Mouse (Mus musculus) forebrain, embryonic 13.5 days (tissue): Measurements from ENCODE around the gene Fam20b. TPM values are rescaled to one million over a fixed set of nuclear protein-coding genes. Genes with fewer than 3 reads are reported as not detected.
A peak's percentile ranks its signal among the peaks of the same experiment; 100 is the strongest.
"Not testable (repeated sequence)": the region's sequence is repeated elsewhere in the genome, so short reads cannot be mapped to it uniquely, and the experiment has no call there.

Experiments used
- ATAC-seq: fragments of 200-750 bp; cut with Nextera tagmentation; 2 replicates; pipeline ENCODE4 v1.8.0; 2017
- H3K27ac ChIP-seq: fragments of 300-500 bp; sonication (generic); 2 replicates; pipeline ENCODE4 v1.5.1; 2015; ENCODE audit warnings: inconsistent platforms, mild to moderate bottlenecking, moderate library complexity
- H3K27me3 ChIP-seq: fragments of 300-500 bp; sonication (generic); 2 replicates; pipeline ENCODE4 v1.6.1; 2015; ENCODE audit warnings: mild to moderate bottlenecking, inconsistent platforms
- H3K36me3 ChIP-seq: fragments of 300-500 bp; sonication (generic); 2 replicates; pipeline ENCODE4 v1.6.1; 2015; ENCODE audit warnings: mild to moderate bottlenecking, inconsistent platforms; ENCODE audit not compliant: poor library complexity, severe bottlenecking
- H3K4me1 ChIP-seq: fragments of 300-500 bp; sonication (generic); 2 replicates; pipeline ENCODE4 v1.6.1; 2015; ENCODE audit warnings: inconsistent platforms
- H3K4me2 ChIP-seq: fragments of 300-500 bp; sonication (generic); 2 replicates; pipeline ENCODE4 v1.6.1; 2015; ENCODE audit warnings: inconsistent platforms, mild to moderate bottlenecking, moderate library complexity
- H3K4me3 ChIP-seq: fragments of 300-500 bp; sonication (generic); 2 replicates; pipeline ENCODE4 v1.5.1; 2015; ENCODE audit warnings: mild to moderate bottlenecking, inconsistent platforms
- H3K9ac ChIP-seq: fragments of 300-500 bp; sonication (generic); 2 replicates; pipeline ENCODE4 v1.6.1; 2015; ENCODE audit warnings: mild to moderate bottlenecking, inconsistent platforms
- H3K9me3 ChIP-seq: fragments of 300-500 bp; sonication (generic); replicated peaks from 2 replicates; pipeline ENCODE4 v1.6.1; 2016; ENCODE audit warnings: inconsistent platforms
- WGBS: fragments of 180-500 bp; shearing (Covaris S2); methylation state at CpG from one replicate; pipeline ENCODE4 v1.1.7; 2015; 5-methylcytosine and 5-hydroxymethylcytosine counted together
- polyA plus RNA-seq: library from polyadenylated mRNA; unstranded; fragments of >200 nt; fragmentation: Nextera tagmentation; extraction: Ambion mirVana; gene quantifications from 2 replicates; pipeline ENCODE4 v1.2.1, GENCODE M21; 2015

The Fam20b gene
- polyA plus RNA-seq, 1 experiment from 2014 or later = 18.0 TPM

GRCm38 (mm10) chr1:156660660-156661236 is 58.1 kb downstream of the Fam20b start:
- H3K27me3 ChIP-seq, H3K27ac ChIP-seq, H3K4me2 ChIP-seq, H3K36me3 ChIP-seq, H3K9me3 ChIP-seq, H3K4me3 ChIP-seq, H3K9ac ChIP-seq, H3K4me1 ChIP-seq, ATAC-seq: not testable (repeated sequence)
- WGBS = 79% methylated on average over 21 of the region's 21 CpGs

- Histone ChIP-seq H3K9ac (no peak overlapping the region), H3K4me2 (no peak overlapping the region), H3K36me3 (0 out of 2 replicates have a peak, but pooled peaks cover 5% of the 10 kb centered on the region), H3K27me3 (no peaks in the 10 kb centered on the region), H3K27ac (no peak overlapping the region), H3K4me1 (no peaks in the 10 kb centered on the region), H3K9me3 (no peaks in the 10 kb centered on the region), H3K4me3 (no peak overlapping the region)
- WGBS = 88% methylated on average over 13 of the region's 13 CpGs
- ATAC-seq = no peak
Observed at GRCm38 (mm10) chr1:156659906-156660659, 58.8 kb downstream of the Fam20b start.

GRCm38 (mm10) chr1:156658676-156659075 is 60.2 kb downstream of the Fam20b start:
- Histone ChIP-seq H3K27ac (no peak overlapping the region), H3K4me3 (no peak overlapping the region), H3K4me2 (no peak overlapping the region), H3K9me3 (no peaks in the 10 kb centered on the region), H3K9ac (no peak overlapping the region), H3K36me3 (0 out of 2 replicates have a peak, but pooled peaks cover 5% of the 10 kb centered on the region), H3K4me1 (no peaks in the 10 kb centered on the region), H3K27me3 (no peaks in the 10 kb centered on the region)
- WGBS = 87% methylated on average over 5 of the region's 5 CpGs
- no peak for ATAC-seq

- H3K4me1 ChIP-seq = 0 out of 2 replicates have a peak, but pooled peaks cover 1% of the 10 kb centered on the region
- no peak overlapping the region for H3K4me2 ChIP-seq
- H3K4me3 ChIP-seq = no peak overlapping the region
- H3K9me3 ChIP-seq = no peaks in the 10 kb centered on the region
- no peak for ATAC-seq
- 85% methylated on average over 4 of the region's 4 CpGs for WGBS
- H3K9ac ChIP-seq = no peak overlapping the region
- 0 out of 2 replicates have a peak, but pooled peaks cover 5% of the 10 kb centered on the region for H3K36me3 ChIP-seq
- H3K27me3 ChIP-seq = no peaks in the 10 kb centered on the region
- H3K27ac ChIP-seq = no peak overlapping the region
Observed at GRCm38 (mm10) chr1:156657523-156657922, 61.4 kb downstream of the Fam20b start.

GRCm38 (mm10) chr1:156654735-156655530 is 64.0 kb downstream of the Fam20b start:
- Histone ChIP-seq H3K4me2 (no peak overlapping the region), H3K9ac (no peak overlapping the region), H3K36me3 (0 out of 2 replicates have a peak, but pooled peaks cover 5% of the 10 kb centered on the region), H3K27ac (no peak overlapping the region), H3K4me3 (no peak overlapping the region), H3K9me3 (no peaks in the 10 kb centered on the region), H3K27me3 (no peaks in the 10 kb centered on the region), H3K4me1 (0 out of 2 replicates have a peak, but pooled peaks cover 2% of the 10 kb centered on the region)
- 82% methylated on average over 13 of the region's 13 CpGs for WGBS
- no peak for ATAC-seq

- Histone ChIP-seq H3K9me3 (no peaks in the 10 kb centered on the region), H3K4me3 (no peak overlapping the region), H3K4me2 (no peak overlapping the region), H3K27ac (no peak overlapping the region), H3K27me3 (no peaks in the 10 kb centered on the region), H3K9ac (no peak overlapping the region), H3K4me1 (0 out of 2 replicates have a peak, but pooled peaks cover 2% of the 10 kb centered on the region), H3K36me3 (peaks cover 18% of the 10 kb centered on the region; the same call in 1 of the 2 replicates)
- WGBS = 77% methylated on average over 6 of the region's 6 CpGs
- no peak for ATAC-seq
Observed at GRCm38 (mm10) chr1:156652189-156652822, 66.6 kb downstream of the Fam20b start.

- Histone ChIP-seq H3K4me3 (no peak overlapping the region), H3K36me3 (peaks cover 17% of the 10 kb centered on the region; the same call in 1 of the 2 replicates), H3K9me3 (no peaks in the 10 kb centered on the region), H3K27ac (no peak overlapping the region), H3K9ac (no peak overlapping the region), H3K4me1 (0 out of 2 replicates have a peak, but pooled peaks cover 7% of the 10 kb centered on the region), H3K27me3 (no peaks in the 10 kb centered on the region), H3K4me2 (no peak overlapping the region)
- ATAC-seq = 0 out of 2 replicates have a peak, but pooled peaks have one; percentile 36
- WGBS = 79% methylated on average over 9 of the region's 9 CpGs
Observed at GRCm38 (mm10) chr1:156650631-156651030, 68.3 kb downstream of the Fam20b start.

GRCm38 (mm10) chr1:156648705-156649104 is 70.2 kb downstream of the Fam20b start:
- no peak overlapping the region for H3K27ac ChIP-seq
- no peak overlapping the region for H3K4me3 ChIP-seq
- no peak for ATAC-seq
- no peak overlapping the region for H3K9ac ChIP-seq
- WGBS = 39% methylated on average over 2 of the region's 2 CpGs
- H3K9me3 ChIP-seq = no peaks in the 10 kb centered on the region
- H3K4me2 ChIP-seq = no peak overlapping the region
- H3K36me3 ChIP-seq = peaks cover 17% of the 10 kb centered on the region; the same call in 1 of the 2 replicates
- H3K4me1 ChIP-seq = peaks cover 24% of the 10 kb centered on the region
- no peaks in the 10 kb centered on the region for H3K27me3 ChIP-seq

- peaks cover 30% of the 10 kb centered on the region for H3K4me1 ChIP-seq
- ATAC-seq = no peak
- no peak overlapping the region for H3K4me3 ChIP-seq
- no peaks in the 10 kb centered on the region for H3K27me3 ChIP-seq
- H3K4me2 ChIP-seq = no peak overlapping the region
- H3K9me3 ChIP-seq = no peaks in the 10 kb centered on the region
- H3K9ac ChIP-seq = no peak overlapping the region
- 81% methylated on average over 4 of the region's 4 CpGs for WGBS
- no peak overlapping the region; the same call in 1 of the 2 replicates for H3K27ac ChIP-seq
- peaks cover 42% of the 10 kb centered on the region for H3K36me3 ChIP-seq
Observed at GRCm38 (mm10) chr1:156645971-156646370, 72.9 kb downstream of the Fam20b start.

- Histone ChIP-seq H3K27ac (peak overlapping the region; percentile 44), H3K27me3 (no peaks in the 10 kb centered on the region), H3K4me2 (no peak overlapping the region), H3K36me3 (peaks cover 52% of the 10 kb centered on the region), H3K9me3 (no peaks in the 10 kb centered on the region), H3K4me1 (peaks cover 30% of the 10 kb centered on the region), H3K9ac (no peak overlapping the region), H3K4me3 (no peak overlapping the region)
- WGBS = 64% methylated on average over 13 of the region's 13 CpGs
- no peak for ATAC-seq
Observed at GRCm38 (mm10) chr1:156644780-156645523, 73.9 kb downstream of the Fam20b start.

- H3K36me3 ChIP-seq = peaks cover 58% of the 10 kb centered on the region
Observed at GRCm38 (mm10) chr1:156644061-156644460, 74.8 kb downstream of the Fam20b start.

More at GRCm38 (mm10) chr1:156644061-156644460, 74.8 kb downstream of the Fam20b start:
- no peaks in the 10 kb centered on the region for H3K9me3 ChIP-seq
- no peak overlapping the region for H3K27ac ChIP-seq
- WGBS = 32% methylated on average over 10 of the region's 10 CpGs
- H3K9ac ChIP-seq = no peak overlapping the region
- H3K4me3 ChIP-seq = no peak overlapping the region
- H3K4me1 ChIP-seq = peaks cover 30% of the 10 kb centered on the region
- no peaks in the 10 kb centered on the region for H3K27me3 ChIP-seq
- no peak overlapping the region for H3K4me2 ChIP-seq
- no peak for ATAC-seq
